Mouse (Mus musculus) adrenal gland (tissue): ENCODE data around the gene Eef1g.

Experiments
- intact Hi-C: fragments of 180-260 bp; cut with DNase I; formaldehyde crosslinking; loops from one replicate; pipeline ENCODE4 v1.15.1; 2025
- long read RNA-seq, 2 experiments: library from polyadenylated mRNA; unstranded; transcript quantifications; one replicate each; pipeline ENCODE4 v2.0.0; 2020; ENCODE audit warnings: borderline replicate concordance in 1 of 2; ENCODE audit not compliant: insufficient replicate concordance in 1 of 2

The Eef1g gene
- long read RNA-seq, experiment 1, transcript Eef1g-201 (10 exons, 1,864 nt): major isoform, 540 of 584 reads
- long read RNA-seq, experiment 1, partial matches to known transcripts: 39 of 584 reads
- long read RNA-seq, experiment 1, other reads (novel, unspliced or antisense): 4 of 584 reads
- long read RNA-seq, experiment 2, transcript Eef1g-201 (10 exons, 1,864 nt): major isoform, 513 of 563 reads
- long read RNA-seq, experiment 2, partial matches to known transcripts: 44 of 563 reads
- long read RNA-seq, experiment 2, other reads (novel, unspliced or antisense): 6 of 563 reads

DNA sequence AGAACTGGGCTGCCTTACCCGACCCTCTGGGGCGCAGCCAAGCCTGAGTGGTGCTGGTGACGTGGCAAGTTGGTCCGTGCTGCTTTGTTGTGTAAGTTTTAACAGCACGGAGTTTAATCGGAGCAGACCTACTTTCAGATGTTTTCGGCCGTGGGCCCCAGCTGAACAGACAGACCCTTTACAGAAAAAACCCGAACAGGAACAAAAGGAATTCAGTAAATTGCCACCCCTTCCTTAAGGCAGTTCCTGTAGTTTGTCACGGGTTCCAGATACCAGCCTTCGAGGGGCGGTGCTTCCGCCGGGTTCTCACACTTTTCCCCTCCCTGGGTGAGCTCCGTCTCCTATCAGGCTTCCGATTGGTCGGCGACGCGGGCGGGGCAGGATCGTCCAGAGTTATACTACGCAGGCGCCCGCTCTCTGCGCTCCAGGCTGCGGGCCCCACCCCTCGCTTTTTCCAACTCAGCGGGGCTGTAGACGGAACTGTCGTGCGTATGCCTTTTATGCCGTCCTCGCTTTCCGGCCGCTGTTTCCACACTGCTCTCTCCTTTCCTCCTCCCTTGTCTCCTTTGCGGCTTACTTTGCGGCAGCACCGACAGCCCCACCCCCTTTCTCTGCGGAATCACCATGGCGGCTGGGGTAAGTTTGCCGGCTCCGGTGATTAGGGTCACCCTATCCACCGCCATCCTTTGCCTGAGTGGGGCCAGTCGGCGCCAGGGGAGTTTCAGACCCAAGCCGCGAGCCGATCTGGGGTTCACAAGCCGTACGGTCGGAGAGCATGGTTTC, at the start of gene Eef1g:
Gene Eef1g, plus strand, starts transcription at position 452 of the 783 bp plus-strand sequence.
- intact Hi-C loops: no loop called here

DNA sequence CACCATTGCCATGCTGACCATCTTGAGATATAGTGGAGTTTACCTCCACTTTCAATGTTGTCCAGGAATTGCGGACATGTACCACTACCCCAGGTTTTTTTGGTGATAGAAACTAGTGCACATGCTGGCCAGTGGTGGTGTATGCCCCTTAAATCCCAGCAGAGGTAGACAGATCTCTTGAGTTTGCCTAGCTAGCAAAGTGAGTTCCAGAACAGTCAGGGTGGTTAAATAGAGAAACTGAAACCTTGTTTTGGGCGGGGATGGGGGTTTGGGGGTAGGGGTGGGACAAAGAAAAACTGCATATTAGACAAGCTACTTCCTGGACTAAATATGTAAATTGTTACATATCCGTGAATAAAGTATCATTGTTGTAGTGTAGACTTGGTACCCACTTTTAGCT, 47.8 kb upstream of the Eef1g start:
- intact Hi-C loops: no loop called here

DNA sequence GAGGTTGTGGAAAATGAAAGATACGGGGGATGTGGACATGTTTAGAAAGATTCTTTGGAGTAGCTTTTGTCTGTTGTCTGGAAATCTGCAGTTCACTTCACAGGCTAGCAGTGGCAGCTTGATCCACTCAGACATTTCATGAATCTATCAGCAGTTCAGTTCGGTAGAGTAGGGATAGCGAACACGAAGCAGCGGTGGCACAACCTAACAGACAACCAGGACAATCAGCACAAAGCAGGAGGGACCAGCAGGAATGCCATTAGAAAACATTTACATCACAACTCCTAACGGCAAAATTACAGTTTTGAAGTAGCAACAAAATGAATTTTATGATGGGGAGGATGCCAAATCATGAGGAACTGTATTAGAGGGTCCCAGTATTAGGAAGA, 47.2 kb upstream of the Eef1g start:
- intact Hi-C loops: no loop called here

DNA sequence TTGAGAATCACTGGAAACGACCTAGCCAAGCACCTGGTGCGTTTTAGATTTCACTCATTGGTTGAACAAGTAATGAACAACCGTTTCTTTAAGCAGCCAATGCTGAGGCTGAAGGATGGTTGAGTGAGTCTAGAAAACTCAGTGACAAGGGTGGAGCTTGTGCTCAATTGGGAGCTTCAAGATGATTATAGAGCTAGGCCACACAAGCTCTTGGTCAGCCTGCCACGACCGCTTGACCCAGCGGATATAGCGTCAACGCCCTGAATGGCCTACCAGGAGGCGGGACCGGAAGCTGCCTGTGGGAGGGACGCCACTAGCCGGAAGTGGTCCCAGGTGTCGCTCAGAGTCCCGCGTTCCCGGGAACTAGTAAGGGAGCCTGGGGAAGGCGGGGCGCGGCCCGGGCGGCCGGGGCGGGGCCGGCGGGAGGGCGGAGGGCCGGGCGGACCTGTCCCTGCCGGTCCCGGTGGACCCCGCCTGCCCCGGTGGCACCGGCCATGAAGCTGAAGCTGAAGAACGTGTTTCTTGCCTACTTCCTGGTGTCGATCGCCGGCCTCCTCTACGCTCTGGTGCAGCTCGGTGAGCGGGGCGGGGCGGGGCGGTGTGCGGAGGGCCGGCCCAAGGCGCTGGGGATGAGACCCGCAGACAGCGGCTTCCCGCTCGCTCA, 46.6 kb upstream of the Eef1g start, which contains the start of gene B3gat3:
Gene B3gat3, plus strand, starts transcription at position 302 of the 664 bp plus-strand sequence.
- intact Hi-C loops: no loop called here

DNA sequence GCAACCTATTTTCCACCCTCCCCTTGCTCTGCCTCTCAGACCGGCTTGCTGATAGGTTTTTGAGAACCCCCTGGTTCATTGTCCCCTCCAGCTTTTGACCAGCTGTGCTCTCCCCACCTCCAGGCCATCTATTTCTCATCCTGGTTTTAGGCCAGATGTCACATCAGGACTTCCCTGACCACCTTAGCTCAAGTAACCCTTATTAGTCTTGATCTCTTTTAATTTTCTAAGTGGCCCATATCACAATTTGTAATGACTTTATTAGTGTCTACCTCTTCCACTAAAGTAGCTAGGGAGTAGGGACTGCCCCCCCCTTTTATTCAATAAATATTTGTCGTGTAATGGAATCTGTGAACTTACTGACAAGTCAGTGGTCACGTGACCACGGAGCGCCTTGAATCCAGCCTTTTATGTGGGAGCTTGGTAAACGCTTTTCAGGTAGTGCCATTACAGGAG, 46.0 kb upstream of the Eef1g start:
- intact Hi-C loops: no loop called here

DNA sequence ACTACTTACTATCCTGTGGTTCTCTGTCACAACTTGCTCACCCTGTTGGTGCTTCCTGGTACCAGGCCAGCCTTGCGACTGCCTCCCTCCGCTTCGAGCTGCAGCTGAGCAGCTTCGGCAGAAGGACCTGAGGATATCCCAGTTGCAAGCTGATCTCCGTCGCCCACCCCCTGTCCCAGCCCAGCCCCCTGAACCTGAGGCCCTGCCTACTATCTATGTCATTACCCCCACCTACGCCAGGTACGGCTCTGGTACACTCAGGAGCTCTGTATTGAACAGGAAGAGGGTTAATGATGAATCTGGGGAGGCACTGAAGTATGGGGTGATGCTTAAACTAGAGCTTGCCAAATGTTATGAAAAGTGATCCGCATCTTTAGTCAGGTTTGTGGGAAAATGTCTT, 45.1 kb upstream of the Eef1g start:
- intact Hi-C loops: no loop called here

DNA sequence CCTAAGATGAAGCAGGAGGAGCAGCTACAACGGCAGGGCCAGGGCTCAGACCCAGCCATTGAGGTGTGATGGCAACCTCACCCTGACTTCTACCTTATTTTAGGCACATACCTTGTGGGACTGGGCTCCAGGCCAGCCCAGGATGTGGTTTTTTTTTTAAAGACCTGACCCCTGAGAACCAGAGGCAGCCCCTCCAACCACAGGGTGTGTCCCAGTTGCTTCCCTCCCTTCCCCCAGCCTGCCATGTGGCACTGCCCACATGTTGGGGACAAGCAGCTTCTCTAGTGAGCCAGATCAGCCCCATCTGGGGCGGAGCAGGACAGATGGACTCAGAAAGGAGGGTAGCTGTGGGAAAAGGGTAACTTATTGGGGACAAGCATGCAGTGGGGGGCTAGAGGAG, 40.1 kb upstream of the Eef1g start:
- intact Hi-C loops: no loop called here

DNA sequence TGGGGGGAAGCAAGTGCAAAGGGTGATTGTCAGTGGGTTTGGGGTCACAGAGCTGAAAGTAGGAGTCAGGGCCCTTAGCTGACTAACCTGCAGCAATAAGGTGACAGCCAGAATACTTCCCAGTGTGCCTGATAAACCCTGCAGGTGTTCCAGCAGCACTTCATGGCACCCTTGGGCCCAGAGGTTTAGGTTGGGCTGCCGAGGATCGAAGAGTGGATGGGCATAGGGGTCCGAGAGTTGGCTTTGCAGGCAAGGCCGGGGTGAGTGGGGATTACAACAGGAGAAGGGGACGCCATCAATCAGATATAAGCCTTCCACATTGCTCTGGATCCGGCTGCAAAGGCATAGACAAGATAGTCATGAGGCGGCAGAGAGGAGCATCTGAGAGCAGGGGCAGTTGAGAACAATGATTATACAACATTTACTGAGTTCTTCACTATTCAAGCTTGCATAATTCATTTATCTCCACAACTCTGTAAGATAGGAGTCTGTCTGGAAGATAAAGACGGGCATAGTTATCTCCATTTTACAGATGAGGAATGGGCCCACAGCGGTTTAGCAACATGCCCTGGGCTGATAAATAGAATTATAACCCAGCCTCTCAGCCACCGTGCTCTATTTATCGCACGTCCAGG, 38.8 kb upstream of the Eef1g start:
- intact Hi-C loops: no loop called here

DNA sequence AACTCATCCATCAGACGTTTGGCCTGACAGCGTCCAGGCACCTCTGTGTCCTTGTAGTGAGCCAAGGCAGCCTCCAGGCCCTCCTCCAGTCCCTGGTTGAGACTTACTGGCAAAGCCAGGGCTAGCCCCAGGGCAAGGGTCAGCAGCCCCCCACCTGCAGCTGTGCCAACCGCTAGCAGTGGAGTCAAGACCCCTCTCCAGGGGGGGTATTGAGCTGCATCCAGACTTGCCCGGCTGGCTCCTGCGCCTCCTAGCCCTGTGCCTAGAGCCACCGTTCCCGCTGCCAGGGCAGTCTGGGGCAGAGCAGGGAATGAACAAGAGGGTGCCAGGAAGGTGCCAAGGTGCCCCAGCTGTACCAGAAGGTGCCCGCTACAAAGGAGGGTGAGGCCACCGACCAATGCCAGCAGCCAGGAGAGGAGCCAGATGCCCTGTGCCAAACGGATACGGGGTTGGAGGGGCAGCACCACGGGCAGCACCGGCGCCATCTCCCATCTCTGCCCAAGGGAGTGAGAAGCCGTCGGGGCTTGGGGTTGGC, 38.1 kb upstream of the Eef1g start:
- intact Hi-C loops: no loop called here

DNA sequence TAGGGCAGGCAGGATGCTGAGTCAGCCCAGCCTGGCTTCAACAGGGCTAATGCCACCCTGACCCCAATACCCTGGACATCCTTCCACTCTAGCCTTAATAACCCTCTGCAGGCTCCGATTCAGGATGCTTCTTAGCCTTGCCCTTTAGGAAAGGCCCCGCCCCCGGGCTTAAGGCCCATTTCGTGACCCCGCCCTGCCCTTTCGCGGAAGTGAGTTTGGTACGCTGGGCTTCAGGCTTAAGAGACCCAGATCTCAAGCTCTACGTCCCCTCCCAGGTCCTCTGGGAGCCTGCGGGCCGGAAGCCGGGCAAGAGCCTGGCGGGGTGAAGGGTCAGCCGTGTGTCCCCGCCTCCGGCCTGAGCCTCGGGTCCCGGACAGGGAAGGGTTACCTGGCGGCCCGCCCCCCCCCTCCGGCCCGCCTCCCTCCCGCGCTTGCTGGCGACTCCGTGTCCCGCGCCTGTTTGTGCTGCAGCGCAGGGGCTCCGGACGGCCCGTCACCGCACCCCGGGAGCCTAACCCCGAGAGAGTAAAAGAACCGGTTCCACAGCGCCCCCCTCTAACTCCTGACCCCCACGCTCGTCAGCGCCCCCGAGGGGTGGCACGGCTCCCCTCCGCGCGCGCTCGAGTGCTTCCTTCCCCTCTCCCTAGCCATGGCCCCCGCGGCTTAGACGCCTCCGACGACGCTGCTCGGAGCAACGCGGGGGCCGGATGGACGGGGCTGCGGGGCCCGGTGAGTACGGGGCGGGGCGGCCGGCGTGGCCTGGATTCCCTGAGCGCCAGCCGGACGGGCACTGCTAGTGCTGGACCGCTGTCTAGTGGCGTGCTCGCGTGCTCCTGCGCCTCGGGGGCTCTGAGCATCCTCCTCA, 37.4 kb upstream of the Eef1g start, which contains the start of the genes Rom1 and Eml3:
Gene Rom1, minus strand, starts transcription at position 133 of the 865 bp plus-strand sequence.
Gene Eml3, plus strand, starts transcription at position 329 of the 865 bp plus-strand sequence.
- intact Hi-C loops: no loop called here

DNA sequence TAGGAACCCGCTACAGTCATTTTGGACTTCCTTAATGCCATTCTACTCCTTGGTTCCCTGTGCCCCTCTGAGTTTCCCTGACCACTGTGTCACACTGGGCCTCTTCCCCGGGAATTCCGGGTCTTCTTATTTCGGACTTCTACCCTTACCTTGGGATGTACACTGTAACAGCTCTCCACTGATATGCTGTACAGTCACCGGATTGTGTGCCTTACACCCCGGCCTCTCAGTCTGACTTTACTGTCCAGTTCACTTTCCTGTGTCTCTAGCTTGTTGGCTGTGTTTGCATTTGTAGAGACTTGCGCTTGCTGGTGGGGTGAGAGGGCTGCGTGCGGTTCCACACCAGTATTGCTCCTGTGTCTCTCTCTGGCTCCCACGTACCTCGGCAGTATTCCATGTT, 36.7 kb upstream of the Eef1g start:
- intact Hi-C loops: no loop called here

DNA sequence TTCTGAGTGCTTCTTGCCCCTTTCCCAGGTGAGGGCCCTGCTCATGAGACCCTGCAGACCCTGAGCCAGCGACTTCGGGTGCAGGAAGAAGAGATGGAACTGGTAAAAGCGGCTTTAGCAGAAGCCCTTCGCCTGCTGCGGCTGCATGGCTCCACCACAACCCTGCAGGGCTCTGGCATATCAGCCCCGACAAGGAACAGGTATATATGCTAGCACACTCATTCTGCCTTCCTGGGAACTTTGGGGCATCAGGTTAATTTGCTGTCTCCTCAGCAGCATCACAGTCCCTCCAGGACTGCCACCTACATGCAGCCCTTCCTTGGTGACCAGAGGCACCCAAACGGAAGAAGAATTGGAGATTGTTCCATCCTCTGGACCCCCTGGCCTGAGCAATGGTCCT, 36.1 kb upstream of the Eef1g start:
- intact Hi-C loops: no loop called here

DNA sequence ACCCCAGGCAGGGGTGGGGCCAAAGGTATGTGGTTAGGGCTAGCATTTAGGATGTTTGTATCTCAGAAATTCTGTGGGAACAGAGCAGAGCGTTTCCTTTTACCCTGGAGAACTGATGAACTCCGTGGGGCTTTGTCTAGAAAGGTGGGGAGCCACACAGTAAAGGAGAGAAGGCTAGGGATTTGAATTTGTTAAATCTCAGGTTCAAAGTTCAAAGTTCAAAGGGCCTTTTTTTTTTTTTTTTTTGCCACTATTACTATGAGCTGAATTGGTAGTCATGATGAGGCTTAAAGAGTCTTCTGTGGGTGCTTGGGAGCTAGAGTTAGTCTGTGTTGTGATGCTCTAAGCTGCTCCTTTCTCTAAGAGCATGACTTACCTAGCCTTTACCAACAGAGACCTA, 30.1 kb upstream of the Eef1g start:
- intact Hi-C loops: loop anchor here (5.0 kb wide), 1 partner anchor 39 kb away; the partner anchor contains the start of gene Ganab

DNA sequence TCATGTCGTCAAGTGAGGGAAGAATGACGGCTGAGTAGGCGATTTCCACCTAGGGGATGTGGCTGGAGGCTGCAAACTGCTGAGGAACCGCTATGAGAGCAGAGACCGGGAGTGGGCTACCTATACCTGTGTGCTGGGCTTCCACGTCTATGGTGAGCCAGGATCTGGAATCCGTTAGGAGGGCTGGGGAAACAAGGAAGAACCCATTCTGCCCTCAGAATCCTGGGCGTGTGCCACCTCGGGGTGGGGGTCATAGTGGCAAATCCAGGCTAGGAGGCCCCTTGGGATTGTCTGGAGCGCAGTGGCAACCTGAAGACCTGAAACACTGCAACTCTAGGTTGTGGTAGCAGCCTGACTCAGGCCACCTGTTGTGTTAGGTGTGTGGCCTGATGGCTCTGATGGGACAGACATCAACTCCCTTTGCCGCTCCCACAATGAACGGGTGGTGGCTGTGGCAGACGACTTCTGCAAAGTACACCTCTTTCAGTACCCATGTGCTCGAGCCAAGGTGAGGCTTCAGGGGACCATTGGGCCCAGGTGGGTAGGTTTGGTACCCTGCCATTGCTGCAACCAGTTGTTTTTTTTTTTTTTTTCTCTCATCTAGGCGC, 26.2 kb upstream of the Eef1g start:
- intact Hi-C loops: no loop called here

DNA sequence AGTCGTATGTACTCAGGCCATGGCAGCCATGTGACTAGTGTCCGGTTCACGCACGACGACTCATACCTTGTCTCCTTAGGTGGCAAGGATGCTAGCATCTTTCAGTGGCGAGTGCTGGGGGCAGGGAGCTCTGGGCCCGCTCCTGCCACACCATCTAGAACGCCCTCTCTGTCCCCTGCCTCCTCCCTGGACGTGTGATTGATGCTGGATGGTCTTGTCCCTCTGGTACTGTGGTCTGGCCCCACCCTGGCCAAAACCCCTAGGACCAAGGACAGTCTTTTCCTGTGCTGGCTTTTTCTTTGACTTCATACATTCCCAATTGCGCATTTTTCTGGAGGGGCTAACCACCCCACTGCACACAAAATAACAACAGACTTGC, 25.7 kb upstream of the Eef1g start:
- intact Hi-C loops: no loop called here

DNA sequence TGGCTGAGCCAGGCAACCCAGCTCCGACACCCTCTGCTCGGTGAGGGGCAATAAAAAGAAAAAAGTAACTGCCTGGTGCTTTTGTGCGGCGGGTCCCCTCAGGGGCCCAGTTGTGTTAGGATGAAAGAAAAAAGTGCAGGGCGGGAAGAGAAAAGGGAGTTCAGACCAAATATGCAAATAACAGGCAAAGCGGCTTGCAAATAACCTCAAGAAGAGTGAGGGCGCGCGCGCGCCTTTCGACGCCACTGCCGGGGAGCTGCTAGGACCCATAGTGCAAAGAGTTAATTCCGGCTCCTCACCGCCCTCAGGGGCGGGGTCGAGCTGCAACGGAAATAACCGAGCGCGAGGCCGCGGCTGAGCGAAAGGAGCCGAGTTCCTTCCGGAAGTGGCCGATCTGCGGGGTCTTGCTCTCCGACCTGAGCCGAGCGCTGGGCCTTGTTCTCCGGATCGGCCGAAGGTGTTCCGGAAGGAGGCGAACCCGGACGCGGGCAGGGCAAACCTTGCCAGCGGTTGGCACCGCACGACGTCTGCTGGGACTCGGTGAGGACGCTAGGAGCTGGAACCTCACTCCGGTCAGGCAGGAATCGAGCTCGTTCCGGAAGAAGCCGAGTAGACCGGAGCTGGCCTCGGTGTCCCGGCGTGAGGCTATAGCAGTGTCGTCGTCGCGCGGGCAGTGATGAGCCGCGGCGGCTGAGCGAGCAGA, 25.2 kb upstream of the Eef1g start, which contains the start of gene Mta2:
Gene Mta2, plus strand, starts transcription at position 361 of the 703 bp plus-strand sequence.
- intact Hi-C loops: no loop called here

DNA sequence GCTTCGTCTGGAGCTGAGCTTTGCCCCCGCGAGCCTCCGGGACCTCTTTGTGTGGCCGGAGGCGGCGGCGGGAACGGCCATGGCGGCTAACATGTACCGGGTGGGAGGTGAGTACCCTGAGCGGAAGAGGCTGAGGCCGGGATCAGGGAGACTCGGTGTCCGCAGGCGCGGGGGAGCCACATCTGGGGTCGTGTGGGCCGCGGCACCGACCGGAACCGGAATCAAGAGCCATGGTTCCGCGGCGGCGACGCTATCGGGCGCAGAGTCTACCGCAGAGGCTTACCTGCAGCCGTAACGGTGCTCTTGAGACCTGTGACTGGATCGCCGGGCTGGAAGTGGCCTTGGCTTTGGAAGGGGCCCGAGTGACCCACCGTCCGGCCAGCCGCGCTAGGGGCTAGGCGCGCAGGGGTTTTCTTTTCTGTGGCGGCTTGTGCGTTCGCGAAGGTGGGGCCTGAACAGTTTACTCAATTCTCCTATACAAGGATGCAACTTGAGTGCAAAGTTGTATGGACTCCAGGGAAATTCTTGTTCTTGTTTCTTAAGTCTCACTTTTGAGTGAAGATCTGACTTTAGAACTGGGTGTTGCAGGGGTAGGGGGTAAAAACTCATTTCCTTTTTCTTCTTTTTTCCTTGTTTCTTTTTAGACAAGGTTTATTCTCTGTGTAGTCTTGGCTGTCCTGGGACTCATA, 24.4 kb upstream of the Eef1g start:
- intact Hi-C loops: no loop called here

DNA sequence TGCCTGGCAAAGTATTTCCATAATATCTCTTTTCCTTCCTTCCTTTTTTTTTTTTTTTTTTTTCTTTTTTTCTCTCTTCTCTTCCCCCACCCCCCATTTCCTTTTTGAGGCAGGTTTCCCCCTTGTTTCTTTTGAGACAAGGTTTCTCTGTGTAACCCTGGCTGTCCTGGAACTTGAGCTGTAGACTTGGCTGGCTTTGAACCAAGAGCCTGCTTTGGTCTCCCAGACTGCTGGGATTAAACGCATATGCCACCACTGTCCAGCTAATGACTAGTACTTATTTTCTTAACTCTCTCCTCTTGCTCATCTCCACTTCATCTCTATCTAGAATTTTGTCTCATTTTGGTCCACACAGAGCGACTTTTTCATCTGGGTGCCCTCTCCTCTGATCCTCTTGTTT, 23.8 kb upstream of the Eef1g start:
- intact Hi-C loops: no loop called here
